Mouse (Mus musculus) erythroblast, adult 5-6 weeks (primary cell): Measurements from ENCODE around the gene Lmx1a. TPM values are rescaled to one million over a fixed set of nuclear protein-coding genes. Genes with fewer than 3 reads are reported as not detected.

Experiments
- ATAC-seq: replicated peaks from 2 replicates; pipeline ENCODE4 v1.8.0; 2016; ENCODE audit warnings: moderate number of reproducible peaks, mild to moderate bottlenecking, moderate TSS enrichment, inconsistent platforms; ENCODE audit not compliant: poor library complexity, low FRiP score, severe bottlenecking
- total RNA-seq, 2 experiments: library from RNA; stranded (forward) in 1 of 2; stranded (reverse) in 1 of 2; fragments of 150-400 nt in 1 of 2; fragments of 200-764, 138-1000 nt in 1 of 2; gene quantifications; 2 replicates each; pipeline versions ENCODE4 v1.2.3 to v1.2.4; 2015 to 2017; ENCODE audit warnings: low replicate concordance in 2 of 2

Lmx1a gene
- total RNA-seq, 2 experiments from 2014 or later, result not detected

GRCm38 (mm10) chr1:167692683-167693045, 3.6 kb downstream of the Lmx1a start:
- ATAC-seq, result no peak

GRCm38 (mm10) chr1:167693499-167694240, 4.6 kb downstream of the Lmx1a start:
- no peak for ATAC-seq

- no peak for ATAC-seq
These were observed 5.7 kb downstream of the Lmx1a start for GRCm38 (mm10) chr1:167694731-167695130.

GRCm38 (mm10) chr1:167695910-167696459, 6.9 kb downstream of the Lmx1a start:
- ATAC-seq, result no peak

- no peak for ATAC-seq
These were observed 10.7 kb downstream of the Lmx1a start for GRCm38 (mm10) chr1:167699706-167700105.

- ATAC-seq, result no peak
These were observed 11.2 kb downstream of the Lmx1a start for GRCm38 (mm10) chr1:167700221-167700620.

- no peak for ATAC-seq
These were observed 16.5 kb downstream of the Lmx1a start for GRCm38 (mm10) chr1:167705527-167705926.

GRCm38 (mm10) chr1:167708761-167709160, 19.7 kb downstream of the Lmx1a start:
- ATAC-seq, result no peak

GRCm38 (mm10) chr1:167715730-167716341, 26.8 kb downstream of the Lmx1a start:
- no peak for ATAC-seq

- ATAC-seq, result no peak
These were observed 45.4 kb downstream of the Lmx1a start for GRCm38 (mm10) chr1:167734471-167734870.

- no peak for ATAC-seq
These were observed 47.8 kb downstream of the Lmx1a start for GRCm38 (mm10) chr1:167736793-167737192.

GRCm38 (mm10) chr1:167739286-167739685, 50.2 kb downstream of the Lmx1a start:
- ATAC-seq, result no peak

GRCm38 (mm10) chr1:167746676-167747075, 57.6 kb downstream of the Lmx1a start:
- ATAC-seq, result no peak

- no peak for ATAC-seq
These were observed 63.6 kb downstream of the Lmx1a start for GRCm38 (mm10) chr1:167752661-167753060.

GRCm38 (mm10) chr1:167754085-167754484, 65.0 kb downstream of the Lmx1a start:
- ATAC-seq, result no peak

- ATAC-seq, result no peak
These were observed 65.8 kb downstream of the Lmx1a start for GRCm38 (mm10) chr1:167754636-167755522.

GRCm38 (mm10) chr1:167758208-167758607, 69.2 kb downstream of the Lmx1a start:
- no peak for ATAC-seq

- ATAC-seq, result no peak
These were observed 71.3 kb downstream of the Lmx1a start for GRCm38 (mm10) chr1:167760307-167760706.

- no peak for ATAC-seq
These were observed 72.8 kb downstream of the Lmx1a start for GRCm38 (mm10) chr1:167761785-167762223.

- ATAC-seq, result no peak
These were observed 77.6 kb downstream of the Lmx1a start for GRCm38 (mm10) chr1:167766619-167767018.
